Mouse (Mus musculus): ENCODE results near the gene Ninj2. TPM values are rescaled to one million over a fixed set of nuclear protein-coding genes. Genes with fewer than 3 reads are reported as not detected.
A peak's percentile ranks its signal among the peaks of the same experiment; 100 is the strongest.

Ninj2 gene
- total and polyA plus RNA-seq, 2 experiments from 2014 or later = 27.4 TPM; not detected in 1

DNA sequence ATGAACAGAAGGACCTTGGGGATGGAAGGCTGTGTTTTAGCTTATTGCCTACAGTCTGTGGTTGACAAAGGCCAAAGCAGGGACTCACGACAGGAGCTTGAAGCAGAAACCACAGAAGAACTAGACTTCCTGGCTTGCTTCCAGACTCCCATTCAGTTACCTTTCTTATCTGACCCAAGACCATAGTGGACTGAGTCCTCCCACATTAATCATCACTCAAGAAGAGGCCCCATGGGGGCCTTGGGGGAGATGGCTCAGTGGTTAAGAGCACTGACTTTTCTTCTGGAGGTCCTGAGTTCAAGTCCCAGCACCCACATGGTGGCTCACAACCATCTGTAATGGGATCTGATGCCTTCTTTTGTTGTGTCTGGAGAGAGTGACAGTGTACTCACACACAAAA lies 10.0 kb downstream of the Ninj2 start:
- ATAC-seq (ENCODE audit: insufficient read depth, low read depth) = no peak
- H3K4me2 ChIP-seq (ENCODE audit: low read depth, low read length) = no peak overlapping the region

GRCm38 (mm10) chr6:120105055-120105454 lies 11.9 kb downstream of the Ninj2 start:
- no peaks in the 10 kb centered on the region for H3K27me3 ChIP-seq (ENCODE audit: control insufficient read depth, insufficient read depth, low read length)
- no peak for ATAC-seq (ENCODE audit: insufficient read depth, low read depth)
- DNase-seq (ENCODE audit: low spot score) = no peak
- no peak overlapping the region for H3K27ac ChIP-seq (ENCODE audit: low read depth)
- H3K4me2 ChIP-seq (ENCODE audit: low read depth, low read length) = no peak overlapping the region
- H3K9ac ChIP-seq (replicated peaks; ENCODE audit: low read depth, low read length) = no peak overlapping the region
- no peak overlapping the region for H3K4me3 ChIP-seq (ENCODE audit: low read depth, low read length)
- H3K9me3 ChIP-seq (replicated peaks; ENCODE audit: control insufficient read depth, low read length) = no peaks in the 10 kb centered on the region
- TF ChIP-seq EP300 (IDR thresholded peaks at IDR 0.05; ENCODE audit: low read depth) (no peak), CTCF (IDR thresholded peaks at IDR 0.05; ENCODE audit: low read depth) (no peak)
- H3K4me1 ChIP-seq (ENCODE audit: control insufficient read depth, insufficient read depth) = peaks cover 28% of the 10 kb centered on the region
- H3K36me3 ChIP-seq (replicated peaks; ENCODE audit: control insufficient read depth, insufficient read depth, low read length) = no peaks in the 10 kb centered on the region

More for the DNA sequence above, 10.0 kb downstream of the Ninj2 start:
- no peak overlapping the region for H3K4me3 ChIP-seq (ENCODE audit: low read depth, low read length)
- no peaks in the 10 kb centered on the region for H3K27me3 ChIP-seq (ENCODE audit: control insufficient read depth, insufficient read depth, low read length)
- H3K36me3 ChIP-seq (replicated peaks; ENCODE audit: control insufficient read depth, insufficient read depth, low read length) = no peaks in the 10 kb centered on the region
- H3K9ac ChIP-seq (replicated peaks; ENCODE audit: low read depth, low read length) = no peak overlapping the region
- DNase-seq (ENCODE audit: low spot score) = no peak
- no peaks in the 10 kb centered on the region for H3K9me3 ChIP-seq (replicated peaks; ENCODE audit: control insufficient read depth, low read length)
- WGBS = 8% methylated on average over 1 of the region's 1 CpGs
- TF ChIP-seq CTCF (IDR thresholded peaks at IDR 0.05; ENCODE audit: low read depth) = no peak
- TF ChIP-seq EP300 (IDR thresholded peaks at IDR 0.05; ENCODE audit: low read depth) = no peak
- H3K27ac ChIP-seq (ENCODE audit: low read depth) = no peak overlapping the region
- H3K4me1 ChIP-seq (ENCODE audit: control insufficient read depth, insufficient read depth) = peaks cover 10% of the 10 kb centered on the region

DNA sequence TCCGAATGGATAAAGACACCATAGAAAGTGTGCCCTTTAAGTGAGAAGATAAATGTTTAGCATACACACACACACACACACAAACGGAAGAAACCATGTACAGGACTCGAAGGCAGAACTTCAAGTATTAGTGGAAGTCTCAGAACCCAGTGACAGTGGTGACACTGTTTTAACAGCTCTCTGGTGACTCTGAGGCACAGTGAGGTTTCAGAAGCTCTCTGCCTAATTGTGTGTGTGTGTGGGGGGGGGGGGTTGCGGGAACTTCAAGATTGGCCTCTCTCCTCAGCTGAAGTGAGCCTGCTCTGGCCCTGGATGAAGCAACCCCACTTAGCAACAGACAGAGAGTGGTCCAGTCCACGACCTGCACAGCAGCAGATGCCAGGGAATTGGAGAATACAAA lies 14.4 kb downstream of the Ninj2 start:
- H3K27ac ChIP-seq (ENCODE audit: low read depth) = no peak overlapping the region
- no peak for TF ChIP-seq EP300 (IDR thresholded peaks at IDR 0.05; ENCODE audit: low read depth)
- no peak for TF ChIP-seq CTCF (IDR thresholded peaks at IDR 0.05; ENCODE audit: low read depth)
- DNase-seq (ENCODE audit: low spot score) (no peak), ATAC-seq (ENCODE audit: insufficient read depth, low read depth) (no peak)
- 64% methylated on average over 4 of the region's 5 CpGs for WGBS
- H3K4me3 ChIP-seq (ENCODE audit: low read depth, low read length) = no peak overlapping the region
- H3K4me1 ChIP-seq (ENCODE audit: control insufficient read depth, insufficient read depth) = peaks cover 42% of the 10 kb centered on the region
- H3K9me3 ChIP-seq (replicated peaks; ENCODE audit: control insufficient read depth, low read length) = no peaks in the 10 kb centered on the region
- no peaks in the 10 kb centered on the region for H3K27me3 ChIP-seq (ENCODE audit: control insufficient read depth, insufficient read depth, low read length)
- no peak overlapping the region for H3K4me2 ChIP-seq (ENCODE audit: low read depth, low read length)
- no peaks in the 10 kb centered on the region for H3K36me3 ChIP-seq (replicated peaks; ENCODE audit: control insufficient read depth, insufficient read depth, low read length)
- no peak overlapping the region for H3K9ac ChIP-seq (replicated peaks; ENCODE audit: low read depth, low read length)

DNA sequence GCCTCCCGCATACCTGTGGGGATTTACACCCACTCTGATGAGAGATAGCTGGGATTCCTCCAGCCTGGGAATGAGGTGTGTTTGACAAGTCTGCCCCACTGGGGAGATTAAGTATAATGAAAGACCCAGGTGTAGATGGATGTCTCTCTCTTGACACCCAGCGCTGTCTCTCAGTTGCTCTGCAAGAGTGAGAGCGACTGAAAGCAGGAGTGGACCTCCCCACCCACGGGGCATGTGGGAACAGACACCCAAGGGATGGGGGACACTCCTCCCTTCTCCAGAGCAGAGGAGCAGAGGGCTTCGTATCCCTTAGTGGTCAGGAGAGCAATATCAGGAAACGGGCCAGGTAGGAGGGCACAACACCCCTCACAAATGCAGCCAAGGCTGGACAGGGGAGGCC lies 14.9 kb downstream of the Ninj2 start:
- WGBS = 56% methylated on average over 6 of the region's 6 CpGs

GRCm38 (mm10) chr6:120109173-120109572 lies 16.0 kb downstream of the Ninj2 start:
- Histone ChIP-seq H3K4me2 (ENCODE audit: low read depth, low read length) (no peak overlapping the region), H3K4me1 (ENCODE audit: control insufficient read depth, insufficient read depth) (peaks cover 44% of the 10 kb centered on the region)
- WGBS = 2% methylated on average over 7 of the region's 7 CpGs

More for the DNA sequence above, 14.9 kb downstream of the Ninj2 start:
- DNase-seq (ENCODE audit: low spot score) (no peak), ATAC-seq (ENCODE audit: insufficient read depth, low read depth) (no peak)
- Histone ChIP-seq H3K27me3 (ENCODE audit: control insufficient read depth, insufficient read depth, low read length) (no peaks in the 10 kb centered on the region), H3K27ac (ENCODE audit: low read depth) (no peak overlapping the region), H3K9me3 (replicated peaks; ENCODE audit: control insufficient read depth, low read length) (no peaks in the 10 kb centered on the region), H3K4me1 (ENCODE audit: control insufficient read depth, insufficient read depth) (peaks cover 41% of the 10 kb centered on the region), H3K4me3 (ENCODE audit: low read depth, low read length) (no peak overlapping the region), H3K36me3 (replicated peaks; ENCODE audit: control insufficient read depth, insufficient read depth, low read length) (no peaks in the 10 kb centered on the region), H3K4me2 (ENCODE audit: low read depth, low read length) (no peak overlapping the region), H3K9ac (replicated peaks; ENCODE audit: low read depth, low read length) (no peak overlapping the region)
- TF ChIP-seq CTCF (IDR thresholded peaks at IDR 0.05; ENCODE audit: low read depth) (no peak), EP300 (IDR thresholded peaks at IDR 0.05; ENCODE audit: low read depth) (no peak)

DNA sequence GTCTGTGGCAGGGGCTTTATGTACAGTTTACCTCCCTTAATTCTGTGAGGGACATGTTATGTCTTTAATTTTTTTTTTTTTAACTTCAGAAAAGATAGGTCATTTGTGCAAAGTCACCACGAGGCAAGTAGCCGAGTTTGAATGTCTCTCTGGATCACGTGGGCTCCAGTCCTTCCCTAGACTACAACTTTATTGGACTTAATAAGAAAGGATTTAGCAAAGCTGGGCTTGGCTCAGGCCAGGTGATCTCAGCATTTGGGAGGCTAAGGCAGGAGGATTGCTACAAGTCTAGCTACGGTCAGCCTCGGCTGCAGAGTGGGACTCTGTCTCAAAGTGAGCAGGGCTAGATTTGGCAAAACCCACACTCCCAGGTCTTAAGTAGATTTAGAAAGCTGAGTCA lies 16.8 kb downstream of the Ninj2 start:
- no peak overlapping the region for H3K9ac ChIP-seq (replicated peaks; ENCODE audit: low read depth, low read length)
- H3K4me2 ChIP-seq (ENCODE audit: low read depth, low read length) = no peak overlapping the region
- H3K36me3 ChIP-seq (replicated peaks; ENCODE audit: control insufficient read depth, insufficient read depth, low read length) = no peaks in the 10 kb centered on the region
- peaks cover 44% of the 10 kb centered on the region for H3K4me1 ChIP-seq (ENCODE audit: control insufficient read depth, insufficient read depth)
- no peak for ATAC-seq (ENCODE audit: insufficient read depth, low read depth)
- H3K4me3 ChIP-seq (ENCODE audit: low read depth, low read length) = no peak overlapping the region
- 71% methylated on average over 5 of the region's 5 CpGs for WGBS
- H3K9me3 ChIP-seq (replicated peaks; ENCODE audit: control insufficient read depth, low read length) = no peaks in the 10 kb centered on the region
- no peak for TF ChIP-seq EP300 (IDR thresholded peaks at IDR 0.05; ENCODE audit: low read depth)
- TF ChIP-seq CTCF (IDR thresholded peaks at IDR 0.05; ENCODE audit: low read depth) = no peak
- H3K27me3 ChIP-seq (ENCODE audit: control insufficient read depth, insufficient read depth, low read length) = no peaks in the 10 kb centered on the region
- no peak for DNase-seq (ENCODE audit: low spot score)
- H3K27ac ChIP-seq (ENCODE audit: low read depth) = no peak overlapping the region; the same call in 1 of the 2 replicates

More at GRCm38 (mm10) chr6:120109173-120109572, 16.0 kb downstream of the Ninj2 start:
- 0 out of 2 replicates have a peak overlapping the region, but pooled peaks have one; percentile 4 for H3K9ac ChIP-seq (replicated peaks; ENCODE audit: low read depth, low read length)
- peak; percentile 83 for TF ChIP-seq EP300 (IDR thresholded peaks at IDR 0.05; ENCODE audit: low read depth)
- TF ChIP-seq CTCF (IDR thresholded peaks at IDR 0.05; ENCODE audit: low read depth) = no peak
- no peaks in the 10 kb centered on the region for H3K27me3 ChIP-seq (ENCODE audit: control insufficient read depth, insufficient read depth, low read length)
- H3K36me3 ChIP-seq (replicated peaks; ENCODE audit: control insufficient read depth, insufficient read depth, low read length) = no peaks in the 10 kb centered on the region
- peak; percentile 80 for ATAC-seq (ENCODE audit: insufficient read depth, low read depth)
- peak overlapping the region; percentile 68 for H3K27ac ChIP-seq (ENCODE audit: low read depth)
- H3K4me3 ChIP-seq (ENCODE audit: low read depth, low read length) = no peak overlapping the region
- DNase-seq (ENCODE audit: low spot score) = peak; percentile 90
- H3K9me3 ChIP-seq (replicated peaks; ENCODE audit: control insufficient read depth, low read length) = no peaks in the 10 kb centered on the region

Measured in heart, postnatal 0 days (tissue).